Mouse (Mus musculus) myocyte (in vitro differentiated cells): ENCODE measurements around the gene Slc25a45.

ENCODE experiments used
- CEBPB ChIP-seq: IDR thresholded peaks from 2 replicates; pipeline ENCODE4 v1.6.1; 2011; ENCODE audit warnings: mild to moderate bottlenecking, moderate library complexity; ENCODE audit not compliant: poor library complexity, insufficient read depth, severe bottlenecking
- E2F4 ChIP-seq: IDR thresholded peaks from one replicate; pipeline ENCODE4 v1.6.1; 2011; ENCODE audit warnings: mild to moderate bottlenecking, control low read depth, moderate library complexity; ENCODE audit not compliant: insufficient read depth
- MAX ChIP-seq: IDR thresholded peaks from one replicate; pipeline ENCODE4 v1.6.1; 2011; ENCODE audit warnings: low read depth, mild to moderate bottlenecking, control low read depth
- MYOD1 ChIP-seq, 3 experiments: IDR thresholded peaks; one replicate each; pipeline ENCODE4 v1.6.1; 2011; ENCODE audit warnings: control low read depth in 2 of 3, low read depth in 2 of 3, mild to moderate bottlenecking in 2 of 3, moderate library complexity in 1 of 3; ENCODE audit not compliant: insufficient read length in 2 of 3, control insufficient read depth in 1 of 3
- MYOG ChIP-seq, 3 experiments: IDR thresholded peaks; one replicate each; pipeline ENCODE4 v1.6.1; 2011; ENCODE audit warnings: control low read depth in 2 of 3, low read depth in 2 of 3, mild to moderate bottlenecking in 2 of 3; ENCODE audit not compliant: insufficient read length in 2 of 3, control insufficient read depth in 1 of 3, insufficient read depth in 1 of 3
- POLR2A ChIP-seq: IDR thresholded peaks from one replicate; pipeline ENCODE4 v1.6.1; 2011; ENCODE audit warnings: low read depth, mild to moderate bottlenecking, control low read depth, moderate library complexity; ENCODE audit not compliant: insufficient read length
- POLR2AphosphoS2 ChIP-seq: IDR thresholded peaks from one replicate; pipeline ENCODE4 v1.6.1; 2011; ENCODE audit warnings: low read depth, control low read depth; ENCODE audit not compliant: insufficient read length
- SRF ChIP-seq: IDR thresholded peaks from one replicate; pipeline ENCODE4 v1.6.1; 2011; ENCODE audit warnings: low read depth; ENCODE audit not compliant: control insufficient read depth, insufficient read length
- TCF12 ChIP-seq: IDR thresholded peaks from one replicate; pipeline ENCODE4 v1.6.1; 2011; ENCODE audit warnings: mild to moderate bottlenecking, control low read depth; ENCODE audit not compliant: poor library complexity, insufficient read depth, severe bottlenecking
- TCF3 ChIP-seq: IDR thresholded peaks from one replicate; pipeline ENCODE4 v1.6.1; 2011; ENCODE audit warnings: low read depth, control low read depth; ENCODE audit not compliant: insufficient read length
- USF1 ChIP-seq: IDR thresholded peaks from one replicate; pipeline ENCODE4 v1.6.1; 2011; ENCODE audit warnings: low read depth, mild to moderate bottlenecking, control low read depth, moderate library complexity

DNA sequence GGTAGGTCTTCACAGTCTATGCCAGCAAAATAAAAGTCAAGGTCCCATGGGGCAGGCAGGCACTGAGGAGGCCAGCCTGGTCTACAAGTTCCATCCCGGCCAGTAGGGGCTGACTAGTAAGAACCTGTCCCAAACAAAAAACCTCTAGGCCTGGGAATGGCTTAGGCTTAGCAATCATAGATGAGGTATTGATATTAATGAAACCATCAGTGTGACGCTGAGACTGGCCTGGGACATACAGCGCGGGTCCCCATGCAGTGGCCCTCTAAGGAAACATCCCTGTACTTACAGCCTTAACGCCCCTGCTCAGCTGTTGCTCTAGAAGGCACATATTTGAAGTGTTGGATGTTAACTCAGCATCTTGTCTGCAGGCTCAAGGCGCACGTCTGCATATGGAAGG, 48.7 kb upstream of the Slc25a45 start:
- no peak for TF ChIP-seq USF1
- no peak for TF ChIP-seq MYOG (IDR thresholded peaks at IDR 0.05; ENCODE audit: control insufficient read depth in 1 of 3, insufficient read depth in 1 of 3, insufficient read length in 2 of 3, low read depth in 2 of 3)
- TF ChIP-seq POLR2A: peak; percentile 43
- no peak for TF ChIP-seq E2F4
- TF ChIP-seq TCF12: no peak
- no peak for TF ChIP-seq MAX
- no peak for TF ChIP-seq SRF
- TF ChIP-seq TCF3: no peak
- TF ChIP-seq CEBPB: no peak
- TF ChIP-seq POLR2AphosphoS2: no peak
- no peak for TF ChIP-seq MYOD1 (IDR thresholded peaks at IDR 0.05; ENCODE audit: control insufficient read depth in 1 of 3, insufficient read length in 2 of 3, low read depth in 2 of 3)
